22 mouse cellular contexts compared by ENCODE assay signal in genomic region chr4:136091346-136091745, GRCm38 (mm10). TPM values are rescaled to one million over a fixed set of nuclear protein-coding genes. Genes with fewer than 3 reads are reported as not detected.
"Had no signal": no experiment of that assay in that cellular context is flagged by ENCODE, and none has a peak within 500 bp of the region (broad histone marks: within the 10 kb centered on the region; RNA-seq: fewer than 3 reads in every experiment).

No protein-coding gene starts in this region.

- H3K27me3 ChIP-seq: heart, embryonic 12.5 days; kidney, embryonic 15.5 days; limb, embryonic 13.5 days; limb, embryonic 15.5 days had no signal

- DNase-seq: gastrocnemius, adult 2 months; gastrocnemius, postnatal 10 days; gastrocnemius, postnatal 25 days; heart, adult 18-20 months; heart, postnatal 10 days; heart, postnatal 4 days; kidney, adult 11 months; kidney, adult 2 months; kidney, adult 9 months; kidney, postnatal 14 days; layer of hippocampus, adult 9-11 months; layer of hippocampus, postnatal 36 days; left cerebral cortex, postnatal 4 days had no signal

- H3K4me3 ChIP-seq: gastrocnemius, adult 2 months; heart, embryonic 10.5 days; heart, embryonic 12.5 days; hindbrain, embryonic 10.5 days; hindbrain, embryonic 12.5 days; kidney, embryonic 15.5 days; limb, embryonic 13.5 days; limb, embryonic 15.5 days had no signal

- H3K36me3 ChIP-seq: heart, embryonic 10.5 days; heart, embryonic 12.5 days; hindbrain, embryonic 10.5 days; hindbrain, embryonic 12.5 days; kidney, embryonic 15.5 days; limb, embryonic 13.5 days; limb, embryonic 15.5 days had no signal

- H3K27ac ChIP-seq: gastrocnemius, adult 2 months; heart, embryonic 10.5 days; hindbrain, embryonic 10.5 days; hindbrain, embryonic 12.5 days; hindbrain, embryonic 14.5 days; limb, embryonic 13.5 days; limb, embryonic 15.5 days had no signal

RNA-seq across cellular contexts. Expression of gene Id3, which starts 52.0 kb away (rescaled TPM):
- total RNA-seq: granulocyte monocyte progenitor cell, adult 5-6 weeks had no signal
